Mouse (Mus musculus): ENCODE data around the gene Sox6. TPM values are rescaled to one million over a fixed set of nuclear protein-coding genes. Genes with fewer than 3 reads are reported as not detected.
A peak's percentile ranks its signal among the peaks of the same experiment; 100 is the strongest.
"Not testable (repeated sequence)": the region's sequence is repeated elsewhere in the genome, so short reads cannot be mapped to it uniquely, and the experiment has no call there.

The Sox6 gene
- polyA plus RNA-seq, 1 experiment from 2014 or later = 37.1 TPM

DNA sequence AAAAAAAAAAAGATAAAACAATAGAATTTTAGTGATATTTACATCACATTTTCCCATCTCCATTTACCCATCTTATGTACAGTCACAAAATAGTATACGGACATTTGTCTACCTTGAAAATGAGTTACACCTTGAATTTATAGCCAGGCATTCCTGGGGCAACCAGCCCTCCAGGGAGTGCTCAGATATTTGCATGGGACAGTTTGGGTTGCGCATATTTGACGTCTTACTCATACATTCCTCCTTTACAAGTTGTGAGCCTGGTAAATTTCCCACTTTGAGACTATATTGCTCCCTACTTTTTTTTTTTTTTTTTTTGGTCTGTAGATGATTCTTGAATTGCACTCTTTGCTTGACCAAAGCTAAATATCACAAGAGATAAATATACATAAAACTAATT, 407.9 kb downstream of the Sox6 start:
- Histone ChIP-seq H3K9me3 (ENCODE audit: control insufficient read depth, low read length) (no peaks in the 10 kb centered on the region), H3K4me3 (ENCODE audit: low read depth, low read length) (no peak overlapping the region), H3K27me3 (replicated peaks; ENCODE audit: control insufficient read depth, insufficient read depth, low read length) (no peaks in the 10 kb centered on the region), H3K4me1 (replicated peaks; ENCODE audit: control insufficient read depth, insufficient read depth, low read length) (no peaks in the 10 kb centered on the region), H3K4me2 (no peak overlapping the region), H3K36me3 (ENCODE audit: control insufficient read depth, insufficient read depth, low read length) (no peaks in the 10 kb centered on the region), H3K9ac (ENCODE audit: low read depth, low read length) (no peak overlapping the region), H3K27ac (ENCODE audit: low read depth, low read length) (no peak overlapping the region)
- ATAC-seq (replicated peaks; ENCODE audit: low FRiP score) (no peak), DNase-seq (ENCODE audit: low spot score) (no peak)
- WGBS = 83% methylated on average over 3 of the region's 3 CpGs

GRCm38 (mm10) chr7:115630287-115630686, 408.3 kb downstream of the Sox6 start:
- Histone ChIP-seq H3K9me3 (ENCODE audit: control insufficient read depth, low read length) (no peaks in the 10 kb centered on the region), H3K36me3 (ENCODE audit: control insufficient read depth, insufficient read depth, low read length) (no peaks in the 10 kb centered on the region), H3K4me2 (no peak overlapping the region), H3K9ac (ENCODE audit: low read depth, low read length) (no peak overlapping the region), H3K27ac (ENCODE audit: low read depth, low read length) (no peak overlapping the region), H3K27me3 (replicated peaks; ENCODE audit: control insufficient read depth, insufficient read depth, low read length) (no peaks in the 10 kb centered on the region), H3K4me1 (replicated peaks; ENCODE audit: control insufficient read depth, insufficient read depth, low read length) (no peaks in the 10 kb centered on the region), H3K4me3 (ENCODE audit: low read depth, low read length) (no peak overlapping the region)
- DNase-seq (ENCODE audit: low spot score) (no peak), ATAC-seq (replicated peaks; ENCODE audit: low FRiP score) (no peak)
- WGBS = 75% methylated on average over 4 of the region's 4 CpGs

DNA sequence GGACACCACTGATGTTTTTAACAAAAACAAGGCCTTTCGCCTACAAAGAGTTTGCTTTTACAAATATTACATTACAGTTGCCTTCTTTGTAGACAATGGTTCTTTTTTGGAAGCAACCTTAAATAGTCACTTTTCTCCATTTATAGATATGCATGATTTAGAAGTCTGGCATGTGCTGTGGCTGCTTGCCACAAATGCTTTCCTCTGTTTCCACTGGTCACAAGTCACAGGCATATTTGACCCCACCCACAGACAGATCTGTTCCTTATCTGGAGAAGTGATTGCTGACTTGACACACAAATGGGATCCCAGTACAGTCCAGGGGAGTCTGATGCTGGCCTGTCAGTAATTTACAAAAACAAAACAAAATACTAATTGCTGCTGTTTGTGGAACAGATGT, 409.8 kb downstream of the Sox6 start:
- no peak overlapping the region for H3K9ac ChIP-seq (ENCODE audit: low read depth, low read length)
- no peaks in the 10 kb centered on the region for H3K9me3 ChIP-seq (ENCODE audit: control insufficient read depth, low read length)
- H3K36me3 ChIP-seq (ENCODE audit: control insufficient read depth, insufficient read depth, low read length) = no peaks in the 10 kb centered on the region
- 93% methylated on average over 1 of the region's 1 CpGs for WGBS
- no peak for ATAC-seq (replicated peaks; ENCODE audit: low FRiP score)
- no peaks in the 10 kb centered on the region for H3K27me3 ChIP-seq (replicated peaks; ENCODE audit: control insufficient read depth, insufficient read depth, low read length)
- no peak for DNase-seq (ENCODE audit: low spot score)
- no peak overlapping the region for H3K4me3 ChIP-seq (ENCODE audit: low read depth, low read length)
- no peak overlapping the region for H3K4me2 ChIP-seq
- H3K27ac ChIP-seq (ENCODE audit: low read depth, low read length) = no peak overlapping the region
- H3K4me1 ChIP-seq (replicated peaks; ENCODE audit: control insufficient read depth, insufficient read depth, low read length) = no peaks in the 10 kb centered on the region; the same call in 1 of the 2 replicates

DNA sequence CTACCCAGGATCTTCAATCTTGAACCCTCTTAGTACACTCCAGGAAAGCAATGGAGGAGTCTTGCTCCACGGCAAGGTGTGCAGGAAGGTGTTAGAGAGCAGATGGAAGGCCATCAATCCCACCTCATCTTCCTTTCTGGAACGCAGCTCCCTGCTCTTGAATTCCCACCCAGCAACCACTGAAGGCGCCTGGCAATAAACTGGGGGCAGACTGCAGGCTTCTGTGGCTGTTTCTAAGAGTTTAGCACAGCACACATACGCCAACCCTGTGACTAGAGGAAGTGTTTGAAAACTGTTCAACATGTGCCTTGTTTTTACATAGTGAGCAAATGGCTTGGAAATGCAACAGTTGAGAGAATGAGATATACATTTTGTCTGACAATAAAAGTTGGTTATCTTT, 412.6 kb downstream of the Sox6 start:
- no peak overlapping the region for H3K9ac ChIP-seq (ENCODE audit: low read depth, low read length)
- no peak for ATAC-seq (replicated peaks; ENCODE audit: low FRiP score)
- no peaks in the 10 kb centered on the region for H3K27me3 ChIP-seq (replicated peaks; ENCODE audit: control insufficient read depth, insufficient read depth, low read length)
- 70% methylated on average over 4 of the region's 4 CpGs for WGBS
- no peaks in the 10 kb centered on the region; the same call in 1 of the 2 replicates for H3K4me1 ChIP-seq (replicated peaks; ENCODE audit: control insufficient read depth, insufficient read depth, low read length)
- H3K36me3 ChIP-seq (ENCODE audit: control insufficient read depth, insufficient read depth, low read length) = no peaks in the 10 kb centered on the region
- no peaks in the 10 kb centered on the region for H3K9me3 ChIP-seq (ENCODE audit: control insufficient read depth, low read length)
- H3K4me2 ChIP-seq = no peak overlapping the region
- H3K4me3 ChIP-seq (ENCODE audit: low read depth, low read length) = no peak overlapping the region
- DNase-seq (ENCODE audit: low spot score) = no peak
- no peak overlapping the region for H3K27ac ChIP-seq (ENCODE audit: low read depth, low read length)

GRCm38 (mm10) chr7:115624907-115625552, 413.6 kb downstream of the Sox6 start:
- no peak overlapping the region for H3K9ac ChIP-seq (ENCODE audit: low read depth, low read length)
- no peak for DNase-seq (ENCODE audit: low spot score)
- no peak overlapping the region for H3K27ac ChIP-seq (ENCODE audit: low read depth, low read length)
- no peaks in the 10 kb centered on the region for H3K27me3 ChIP-seq (replicated peaks; ENCODE audit: control insufficient read depth, insufficient read depth, low read length)
- no peaks in the 10 kb centered on the region for H3K36me3 ChIP-seq (ENCODE audit: control insufficient read depth, insufficient read depth, low read length)
- WGBS = 63% methylated on average over 8 of the region's 8 CpGs
- H3K4me2 ChIP-seq = no peak overlapping the region
- no peak; the same call in 1 of the 2 replicates for ATAC-seq (replicated peaks; ENCODE audit: low FRiP score)
- no peak overlapping the region for H3K4me3 ChIP-seq (ENCODE audit: low read depth, low read length)
- H3K9me3 ChIP-seq (ENCODE audit: control insufficient read depth, low read length) = no peaks in the 10 kb centered on the region
- no peaks in the 10 kb centered on the region; the same call in 1 of the 2 replicates for H3K4me1 ChIP-seq (replicated peaks; ENCODE audit: control insufficient read depth, insufficient read depth, low read length)

- no peak overlapping the region for H3K27ac ChIP-seq (ENCODE audit: low read depth, low read length)
These were observed 414.1 kb downstream of the Sox6 start for GRCm38 (mm10) chr7:115624451-115624850.

GRCm38 (mm10) chr7:115615697-115616237, 422.8 kb downstream of the Sox6 start:
- 41% methylated on average over 10 of the region's 10 CpGs for WGBS
- H3K4me1 ChIP-seq (replicated peaks; ENCODE audit: control insufficient read depth, insufficient read depth, low read length) = no peaks in the 10 kb centered on the region
- H3K27ac ChIP-seq (ENCODE audit: low read depth, low read length) = no peak overlapping the region
- no peaks in the 10 kb centered on the region for H3K36me3 ChIP-seq (ENCODE audit: control insufficient read depth, insufficient read depth, low read length)
- no peak overlapping the region for H3K9ac ChIP-seq (ENCODE audit: low read depth, low read length)
- H3K27me3 ChIP-seq (replicated peaks; ENCODE audit: control insufficient read depth, insufficient read depth, low read length) = no peaks in the 10 kb centered on the region
- H3K4me3 ChIP-seq (ENCODE audit: low read depth, low read length) = no peak overlapping the region
- ATAC-seq (replicated peaks; ENCODE audit: low FRiP score) = no peak
- no peaks in the 10 kb centered on the region for H3K9me3 ChIP-seq (ENCODE audit: control insufficient read depth, low read length)
- DNase-seq (ENCODE audit: low spot score) = no peak
- peak overlapping the region; percentile 17; the same call in 1 of the 2 replicates for H3K4me2 ChIP-seq

More at GRCm38 (mm10) chr7:115624451-115624850, 414.1 kb downstream of the Sox6 start:
- Histone ChIP-seq H3K4me3 (ENCODE audit: low read depth, low read length) (no peak overlapping the region), H3K27me3 (replicated peaks; ENCODE audit: control insufficient read depth, insufficient read depth, low read length) (no peaks in the 10 kb centered on the region), H3K4me1 (replicated peaks; ENCODE audit: control insufficient read depth, insufficient read depth, low read length) (no peaks in the 10 kb centered on the region; the same call in 1 of the 2 replicates), H3K4me2 (no peak overlapping the region), H3K9me3 (ENCODE audit: control insufficient read depth, low read length) (no peaks in the 10 kb centered on the region), H3K36me3 (ENCODE audit: control insufficient read depth, insufficient read depth, low read length) (no peaks in the 10 kb centered on the region), H3K9ac (ENCODE audit: low read depth, low read length) (no peak overlapping the region)
- DNase-seq (ENCODE audit: low spot score) (no peak), ATAC-seq (replicated peaks; ENCODE audit: low FRiP score) (no peak)
- 78% methylated on average over 5 of the region's 5 CpGs for WGBS

GRCm38 (mm10) chr7:115607485-115607884, 431.1 kb downstream of the Sox6 start:
- Histone ChIP-seq H3K9me3 (ENCODE audit: control insufficient read depth, low read length) (no peaks in the 10 kb centered on the region), H3K4me3 (ENCODE audit: low read depth, low read length) (no peak overlapping the region), H3K4me1 (replicated peaks; ENCODE audit: control insufficient read depth, insufficient read depth, low read length) (no peaks in the 10 kb centered on the region), H3K4me2 (no peak overlapping the region), H3K27me3 (replicated peaks; ENCODE audit: control insufficient read depth, insufficient read depth, low read length) (no peaks in the 10 kb centered on the region), H3K36me3 (ENCODE audit: control insufficient read depth, insufficient read depth, low read length) (no peaks in the 10 kb centered on the region), H3K27ac (ENCODE audit: low read depth, low read length) (no peak overlapping the region), H3K9ac (ENCODE audit: low read depth, low read length) (no peak overlapping the region)
- WGBS = 86% methylated on average over 1 of the region's 1 CpGs
- ATAC-seq (replicated peaks; ENCODE audit: low FRiP score) = no peak
- DNase-seq (ENCODE audit: low spot score) = no peak

DNA sequence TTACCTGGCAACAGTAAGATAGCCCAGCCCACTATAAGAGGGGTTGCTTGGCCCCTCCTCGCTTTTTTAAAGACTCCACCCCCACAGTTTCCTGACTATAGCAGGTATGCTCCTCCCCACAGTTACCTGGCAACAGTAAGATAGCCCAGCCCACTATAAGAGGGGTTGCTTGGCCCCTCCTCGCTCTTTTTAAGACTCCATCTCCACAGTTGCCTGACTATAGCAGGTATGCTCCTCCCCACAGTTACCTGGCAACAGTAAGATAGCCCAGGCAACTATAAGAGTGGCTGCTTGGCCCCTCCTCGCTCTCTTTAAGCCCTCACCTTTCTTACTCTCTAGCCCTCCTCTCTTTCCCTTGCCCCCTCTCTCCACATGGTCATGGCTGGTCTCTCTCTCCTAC, 432.5 kb downstream of the Sox6 start:
- not testable (repeated sequence) for H3K27ac ChIP-seq (ENCODE audit: low read depth, low read length); H3K27me3 ChIP-seq (replicated peaks; ENCODE audit: control insufficient read depth, insufficient read depth, low read length); H3K4me3 ChIP-seq (ENCODE audit: low read depth, low read length); ATAC-seq (replicated peaks; ENCODE audit: low FRiP score); H3K4me1 ChIP-seq (replicated peaks; ENCODE audit: control insufficient read depth, insufficient read depth, low read length); DNase-seq (ENCODE audit: low spot score); H3K4me2 ChIP-seq; H3K9ac ChIP-seq (ENCODE audit: low read depth, low read length); H3K9me3 ChIP-seq (ENCODE audit: control insufficient read depth, low read length); H3K36me3 ChIP-seq (ENCODE audit: control insufficient read depth, insufficient read depth, low read length)
- WGBS = 60% methylated on average over 3 of the region's 3 CpGs

Measured in liver, embryonic 11.5 days (tissue).